Mouse (Mus musculus): ENCODE measurements around the gene Adprm. TPM values are rescaled to one million over a fixed set of nuclear protein-coding genes. Genes with fewer than 3 reads are reported as not detected.

The Adprm gene
- polyA plus RNA-seq, 1 experiment from 2014 or later: 40.5 TPM

GRCm38 (mm10) chr11:67040483-67040882 lies 11.9 kb downstream of the Adprm start:
- H3K27me3 ChIP-seq (ENCODE audit: control insufficient read depth, insufficient read depth, low read length): no peaks in the 10 kb centered on the region
- no peaks in the 10 kb centered on the region for H3K9me3 ChIP-seq (ENCODE audit: control insufficient read depth, low read length)
- H3K9ac ChIP-seq (ENCODE audit: low read length): no peak overlapping the region
- peaks cover 14% of the 10 kb centered on the region; the same call in 1 of the 2 replicates for H3K36me3 ChIP-seq (ENCODE audit: control insufficient read depth, insufficient read depth, low read length)
- no peak overlapping the region for H3K4me2 ChIP-seq
- WGBS: 94% methylated on average over 6 of the region's 6 CpGs
- H3K4me3 ChIP-seq (ENCODE audit: low read depth, low read length): no peak overlapping the region
- H3K4me1 ChIP-seq (ENCODE audit: control insufficient read depth, insufficient read depth, low read length): no peaks in the 10 kb centered on the region
- no peak overlapping the region for H3K27ac ChIP-seq (ENCODE audit: low read depth, low read length)
- ATAC-seq (ENCODE audit: low FRiP score) (no peak), DNase-seq (ENCODE audit: low spot score, missing footprints) (peak; percentile 31)

GRCm38 (mm10) chr11:67039799-67040198 lies 12.6 kb downstream of the Adprm start:
- H3K9me3 ChIP-seq (ENCODE audit: control insufficient read depth, low read length): no peaks in the 10 kb centered on the region
- no peak overlapping the region for H3K4me3 ChIP-seq (ENCODE audit: low read depth, low read length)
- ATAC-seq (ENCODE audit: low FRiP score): no peak
- peaks cover 14% of the 10 kb centered on the region; the same call in 1 of the 2 replicates for H3K36me3 ChIP-seq (ENCODE audit: control insufficient read depth, insufficient read depth, low read length)
- WGBS: 87% methylated on average over 3 of the region's 3 CpGs
- H3K9ac ChIP-seq (ENCODE audit: low read length): no peak overlapping the region
- H3K27me3 ChIP-seq (ENCODE audit: control insufficient read depth, insufficient read depth, low read length): no peaks in the 10 kb centered on the region
- no peak overlapping the region for H3K27ac ChIP-seq (ENCODE audit: low read depth, low read length)
- no peaks in the 10 kb centered on the region for H3K4me1 ChIP-seq (ENCODE audit: control insufficient read depth, insufficient read depth, low read length)
- H3K4me2 ChIP-seq: no peak overlapping the region
- DNase-seq (ENCODE audit: low spot score, missing footprints): peak; percentile 14

- Histone ChIP-seq H3K4me2 (no peak overlapping the region), H3K9ac (ENCODE audit: low read length) (no peak overlapping the region), H3K9me3 (ENCODE audit: control insufficient read depth, low read length) (no peaks in the 10 kb centered on the region), H3K27ac (ENCODE audit: low read depth, low read length) (no peak overlapping the region), H3K4me3 (ENCODE audit: low read depth, low read length) (no peak overlapping the region), H3K27me3 (ENCODE audit: control insufficient read depth, insufficient read depth, low read length) (no peaks in the 10 kb centered on the region), H3K36me3 (ENCODE audit: control insufficient read depth, insufficient read depth, low read length) (peaks cover 14% of the 10 kb centered on the region; the same call in 1 of the 2 replicates), H3K4me1 (ENCODE audit: control insufficient read depth, insufficient read depth, low read length) (no peaks in the 10 kb centered on the region)
- no peak for ATAC-seq (ENCODE audit: low FRiP score)
- no peak for DNase-seq (ENCODE audit: low spot score, missing footprints)
- 95% methylated on average over 9 of the region's 9 CpGs for WGBS
These were observed 15.5 kb downstream of the Adprm start for GRCm38 (mm10) chr11:67036892-67037291.

GRCm38 (mm10) chr11:67036229-67036628 lies 16.2 kb downstream of the Adprm start:
- Histone ChIP-seq H3K27me3 (ENCODE audit: control insufficient read depth, insufficient read depth, low read length) (no peaks in the 10 kb centered on the region), H3K4me1 (ENCODE audit: control insufficient read depth, insufficient read depth, low read length) (no peaks in the 10 kb centered on the region), H3K9ac (ENCODE audit: low read length) (no peak overlapping the region), H3K36me3 (ENCODE audit: control insufficient read depth, insufficient read depth, low read length) (peaks cover 10% of the 10 kb centered on the region; the same call in 1 of the 2 replicates), H3K27ac (ENCODE audit: low read depth, low read length) (no peak overlapping the region), H3K9me3 (ENCODE audit: control insufficient read depth, low read length) (no peaks in the 10 kb centered on the region), H3K4me3 (ENCODE audit: low read depth, low read length) (no peak overlapping the region), H3K4me2 (no peak overlapping the region)
- no peak for DNase-seq (ENCODE audit: low spot score, missing footprints)
- WGBS: 94% methylated on average over 6 of the region's 6 CpGs
- no peak for ATAC-seq (ENCODE audit: low FRiP score)

GRCm38 (mm10) chr11:67034775-67035485 lies 17.5 kb downstream of the Adprm start:
- Histone ChIP-seq H3K9me3 (ENCODE audit: control insufficient read depth, low read length) (no peaks in the 10 kb centered on the region), H3K4me2 (no peak overlapping the region), H3K27me3 (ENCODE audit: control insufficient read depth, insufficient read depth, low read length) (no peaks in the 10 kb centered on the region), H3K36me3 (ENCODE audit: control insufficient read depth, insufficient read depth, low read length) (peaks cover 5% of the 10 kb centered on the region; the same call in 1 of the 2 replicates), H3K27ac (ENCODE audit: low read depth, low read length) (no peak overlapping the region), H3K4me3 (ENCODE audit: low read depth, low read length) (no peak overlapping the region), H3K9ac (ENCODE audit: low read length) (no peak overlapping the region), H3K4me1 (ENCODE audit: control insufficient read depth, insufficient read depth, low read length) (no peaks in the 10 kb centered on the region)
- ATAC-seq (ENCODE audit: low FRiP score) (no peak), DNase-seq (ENCODE audit: low spot score, missing footprints) (no peak)
- WGBS: 86% methylated on average over 4 of the region's 4 CpGs

- Histone ChIP-seq H3K9ac (ENCODE audit: low read length) (no peak overlapping the region), H3K27ac (ENCODE audit: low read depth, low read length) (no peak overlapping the region), H3K4me2 (no peak overlapping the region), H3K36me3 (ENCODE audit: control insufficient read depth, insufficient read depth, low read length) (no peaks in the 10 kb centered on the region), H3K4me3 (ENCODE audit: low read depth, low read length) (no peak overlapping the region), H3K27me3 (ENCODE audit: control insufficient read depth, insufficient read depth, low read length) (no peaks in the 10 kb centered on the region), H3K4me1 (ENCODE audit: control insufficient read depth, insufficient read depth, low read length) (no peaks in the 10 kb centered on the region), H3K9me3 (ENCODE audit: control insufficient read depth, low read length) (no peaks in the 10 kb centered on the region)
- ATAC-seq (ENCODE audit: low FRiP score) (no peak), DNase-seq (ENCODE audit: low spot score, missing footprints) (no peak)
- 85% methylated on average over 2 of the region's 2 CpGs for WGBS
These were observed 20.8 kb downstream of the Adprm start for GRCm38 (mm10) chr11:67031603-67031915.

- DNase-seq (ENCODE audit: low spot score, missing footprints) (no peak), ATAC-seq (ENCODE audit: low FRiP score) (no peak)
- no peaks in the 10 kb centered on the region for H3K36me3 ChIP-seq (ENCODE audit: control insufficient read depth, insufficient read depth, low read length)
- no peaks in the 10 kb centered on the region for H3K27me3 ChIP-seq (ENCODE audit: control insufficient read depth, insufficient read depth, low read length)
- no peak overlapping the region for H3K4me3 ChIP-seq (ENCODE audit: low read depth, low read length)
- WGBS: 61% methylated on average over 16 of the region's 16 CpGs
- no peaks in the 10 kb centered on the region for H3K9me3 ChIP-seq (ENCODE audit: control insufficient read depth, low read length)
- no peaks in the 10 kb centered on the region for H3K4me1 ChIP-seq (ENCODE audit: control insufficient read depth, insufficient read depth, low read length)
- H3K4me2 ChIP-seq: no peak overlapping the region
- H3K27ac ChIP-seq (ENCODE audit: low read depth, low read length): no peak overlapping the region
- no peak overlapping the region for H3K9ac ChIP-seq (ENCODE audit: low read length)
These were observed 21.3 kb downstream of the Adprm start for GRCm38 (mm10) chr11:67030904-67031602.

- Histone ChIP-seq H3K4me2 (peak within 1 kb of the TSS; percentile 64), H3K4me1 (ENCODE audit: control insufficient read depth, insufficient read depth, low read length) (peaks cover 8% of the 10 kb centered on the region; the same call in 1 of the 2 replicates), H3K27ac (ENCODE audit: low read depth, low read length) (no peak within 1 kb of the TSS), H3K9ac (ENCODE audit: low read length) (peak within 1 kb of the TSS; percentile 60), H3K27me3 (ENCODE audit: control insufficient read depth, insufficient read depth, low read length) (peaks cover 4% of the 10 kb centered on the region), H3K4me3 (ENCODE audit: low read depth, low read length) (peak within 1 kb of the TSS; percentile 40), H3K9me3 (ENCODE audit: control insufficient read depth, low read length) (no peaks in the 10 kb centered on the region), H3K36me3 (ENCODE audit: control insufficient read depth, insufficient read depth, low read length) (no peaks in the 10 kb centered on the region)
- ATAC-seq (ENCODE audit: low FRiP score): peak; percentile 98
- peak; percentile 99 for DNase-seq (ENCODE audit: low spot score, missing footprints)
- WGBS: 1% methylated on average over 29 of the region's 35 CpGs
These were observed 27.4 kb downstream of the Adprm start, which contains the start of gene Tmem220 for GRCm38 (mm10) chr11:67024867-67025477. Tmem220 (plus strand) TSS chr11:67025154.

GRCm38 (mm10) chr11:67023802-67024340 lies 28.5 kb downstream of the Adprm start:
- H3K36me3 ChIP-seq (ENCODE audit: control insufficient read depth, insufficient read depth, low read length): no peaks in the 10 kb centered on the region
- H3K4me2 ChIP-seq: no peak overlapping the region; the same call in 1 of the 2 replicates
- no peaks in the 10 kb centered on the region for H3K9me3 ChIP-seq (ENCODE audit: control insufficient read depth, low read length)
- peaks cover 4% of the 10 kb centered on the region for H3K27me3 ChIP-seq (ENCODE audit: control insufficient read depth, insufficient read depth, low read length)
- DNase-seq (ENCODE audit: low spot score, missing footprints) (peak; percentile 90), ATAC-seq (ENCODE audit: low FRiP score) (no peak)
- WGBS: 14% methylated on average over 6 of the region's 6 CpGs
- H3K9ac ChIP-seq (ENCODE audit: low read length): no peak overlapping the region
- peaks cover 8% of the 10 kb centered on the region; the same call in 1 of the 2 replicates for H3K4me1 ChIP-seq (ENCODE audit: control insufficient read depth, insufficient read depth, low read length)
- no peak overlapping the region for H3K27ac ChIP-seq (ENCODE audit: low read depth, low read length)
- H3K4me3 ChIP-seq (ENCODE audit: low read depth, low read length): no peak overlapping the region

Data from midbrain, embryonic 11.5 days (tissue).